Mouse (Mus musculus) heart, embryonic 11.5 days (tissue): Measurements from ENCODE around the gene Ndufb2. TPM values are rescaled to one million over a fixed set of nuclear protein-coding genes. Genes with fewer than 3 reads are reported as not detected.

Source experiments
- polyA plus RNA-seq: library from polyadenylated mRNA; unstranded; fragments of >200 nt; fragmentation: Nextera tagmentation; extraction: Ambion mirVana; gene quantifications from 2 replicates; pipeline ENCODE4 v1.2.1, GENCODE M21; 2014

Ndufb2 gene
- polyA plus RNA-seq, 1 experiment from 2014 or later = 555 TPM

Other genes with a start within 250 kb of the Ndufb2 start
- gene Slc37a3, start 214.9 kb upstream of the Ndufb2 start, polyA plus RNA-seq = 34.5 and 43.5 TPM in 2 replicates
- gene Rab19, start 211.4 kb upstream of the Ndufb2 start, polyA plus RNA-seq = 0.64 and 0.96 TPM in 2 replicates
- 33.2 and 34.5 TPM in 2 replicates for gene Mkrn1, start 172.1 kb upstream of the Ndufb2 start, polyA plus RNA-seq
- gene Dennd2a, start 34.7 kb upstream of the Ndufb2 start, polyA plus RNA-seq = 21.5 and 24.8 TPM in 2 replicates
- gene Adck2, start 18.7 kb upstream of the Ndufb2 start, polyA plus RNA-seq = 14.9 and 18.6 TPM in 2 replicates
- gene Gm42420, start 6.8 kb upstream of the Ndufb2 start, polyA plus RNA-seq = 1.4 and 1.9 TPM in 2 replicates
- 11.4 and 13.5 TPM in 2 replicates for gene Braf, start 132.9 kb downstream of the Ndufb2 start, polyA plus RNA-seq
- 215 and 220 TPM in 2 replicates for gene Mrps33, start 218.4 kb downstream of the Ndufb2 start, polyA plus RNA-seq